Mouse (Mus musculus): ENCODE data around the gene Mrtfa. TPM values are rescaled to one million over a fixed set of nuclear protein-coding genes. Genes with fewer than 3 reads are reported as not detected.

Mrtfa gene
- 32.6 and 38.4 TPM in 2 replicates for polyA plus RNA-seq (2012; rRNA removed)

GRCm38 (mm10) chr15:81190630-81191178 lies at the start of gene Mrtfa:
Gene Mrtfa (minus strand): TSS chr15:81190757.

GRCm38 (mm10) chr15:81235086-81235920 lies 44.7 kb upstream of the Mrtfa start, which contains the start of gene Mchr1:
Gene Mchr1 (plus strand): TSS chr15:81235499.

DNA sequence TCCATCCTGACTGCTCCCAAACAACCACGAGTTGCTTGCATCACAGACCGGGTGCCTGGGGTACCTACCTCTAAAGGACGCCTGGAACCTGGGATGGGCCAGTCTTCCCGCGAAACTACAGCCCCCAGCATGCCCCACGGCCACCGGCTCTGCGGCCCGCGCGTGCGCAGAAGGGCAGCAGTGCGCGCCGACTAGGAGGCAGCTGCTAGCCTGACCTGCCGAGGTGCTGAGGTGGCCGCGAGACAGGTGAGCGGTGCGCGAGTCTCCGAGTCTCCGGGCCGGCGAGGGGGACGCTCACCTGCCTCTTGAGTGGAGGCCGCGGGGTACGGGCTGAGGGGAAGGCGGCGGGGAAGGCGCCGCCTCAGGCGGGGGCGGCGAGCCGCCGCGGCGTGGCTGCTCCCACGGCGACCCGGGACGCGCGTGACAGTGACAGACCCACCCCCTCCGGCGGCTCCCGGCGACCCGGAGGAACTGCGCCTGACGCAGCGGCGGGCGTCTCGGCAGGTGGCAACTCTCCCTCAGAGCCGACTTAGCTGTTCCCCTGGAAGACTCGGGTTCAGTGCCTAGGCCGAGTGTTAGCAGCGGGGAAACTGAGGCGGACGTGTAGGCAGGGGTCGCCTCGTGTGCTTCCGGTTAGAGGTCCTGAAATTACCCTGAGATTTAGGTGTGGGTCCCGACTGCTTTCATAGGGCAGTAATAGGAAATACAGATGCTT lies 212.8 kb downstream of the Mrtfa start, which contains the start of gene Sgsm3:
Sgsm3 (plus strand) TSS at position 146 of the 715 bp plus-strand sequence.

Other genes starting within 250 kb of the Mrtfa start
- gene Adsl, start 242.3 kb downstream of the Mrtfa start, polyA plus RNA-seq (2012; rRNA removed), result 41.8 and 56.0 TPM in 2 replicates
- gene Sgsm3, start 213.0 kb downstream of the Mrtfa start, polyA plus RNA-seq (2012; rRNA removed), result 168 and 177 TPM in 2 replicates
- gene Mchr1, start 44.7 kb upstream of the Mrtfa start, polyA plus RNA-seq (2012; rRNA removed), result 1.9 and 2.4 TPM in 2 replicates
- gene Slc25a17, start 170.1 kb upstream of the Mrtfa start, polyA plus RNA-seq (2012; rRNA removed), result 16.3 and 18.6 TPM in 2 replicates
- gene St13, start 209.3 kb upstream of the Mrtfa start, polyA plus RNA-seq (2012; rRNA removed), result 11.1 and 17.4 TPM in 2 replicates
- 4.1 and 6.1 TPM in 2 replicates for gene Xpnpep3, start 209.4 kb upstream of the Mrtfa start, polyA plus RNA-seq (2012; rRNA removed)
- gene Dnajb7, start 217.5 kb upstream of the Mrtfa start, polyA plus RNA-seq (2012; rRNA removed), result 0.08 TPM in 2 replicates

Measured in colon, adult 2 months (tissue).